Mouse (Mus musculus) heart, embryonic 10.5 days (tissue): ENCODE measurements around the gene Arl13a. TPM values are rescaled to one million over a fixed set of nuclear protein-coding genes. Genes with fewer than 3 reads are reported as not detected.
"Not testable (repeated sequence)": the region's sequence is repeated elsewhere in the genome, so short reads cannot be mapped to it uniquely, and the experiment has no call there.

Experiments used
- DNase-seq: peaks from one replicate; pipeline ENCODE4 v3.0.0-alpha.2; 2017; ENCODE audit warnings: low spot score
- H3K27ac ChIP-seq: fragments of 300-500 bp; sonication (generic); 2 replicates; pipeline ENCODE4 v1.5.1; 2016; ENCODE audit warnings: mild to moderate bottlenecking
- H3K27me3 ChIP-seq: fragments of 300-500 bp; sonication (generic); 2 replicates; pipeline ENCODE4 v1.6.1; 2016; ENCODE audit warnings: mild to moderate bottlenecking; ENCODE audit not compliant: poor library complexity, insufficient read depth, severe bottlenecking
- H3K36me3 ChIP-seq: fragments of 300-500 bp; sonication (generic); 2 replicates; pipeline ENCODE4 v1.6.1; 2016; ENCODE audit warnings: mild to moderate bottlenecking, moderate library complexity
- H3K4me1 ChIP-seq: fragments of 300-500 bp; sonication (generic); 2 replicates; pipeline ENCODE4 v1.6.1; 2016; ENCODE audit warnings: mild to moderate bottlenecking
- H3K4me3 ChIP-seq: fragments of 300-500 bp; sonication (generic); 2 replicates; pipeline ENCODE4 v1.5.1; 2016; ENCODE audit warnings: mild to moderate bottlenecking, moderate library complexity
- H3K9me3 ChIP-seq: fragments of 300-500 bp; sonication (generic); 2 replicates; pipeline ENCODE4 v1.6.1; 2016; ENCODE audit warnings: mild to moderate bottlenecking, moderate library complexity
- WGBS: fragments of 180-500 bp; shearing (Covaris S2); methylation state at CpG from one replicate; pipeline ENCODE4 v1.1.7; 2016; 5-methylcytosine and 5-hydroxymethylcytosine counted together
- polyA plus RNA-seq: library from polyadenylated mRNA; unstranded; fragments of >200 nt; fragmentation: Nextera tagmentation; extraction: Ambion mirVana; gene quantifications from 2 replicates; pipeline ENCODE4 v1.2.1, GENCODE M21; 2016

Arl13a gene
- not detected in 2 replicates for polyA plus RNA-seq

GRCm38 (mm10) chrX:134187201-134187600, at the start of gene Arl13a:
Gene Arl13a (plus strand): TSS chrX:134187501.
- H3K4me1 ChIP-seq, H3K9me3 ChIP-seq, H3K4me3 ChIP-seq, DNase-seq, H3K27ac ChIP-seq, H3K27me3 ChIP-seq, H3K36me3 ChIP-seq: not testable (repeated sequence)
- WGBS = 91% methylated on average over 9 of the region's 9 CpGs

GRCm38 (mm10) chrX:134140024-134140423, 47.3 kb upstream of the Arl13a start:
- WGBS = 78% methylated on average over 6 of the region's 6 CpGs
- Histone ChIP-seq H3K27ac (no peak overlapping the region), H3K4me1 (no peaks in the 10 kb centered on the region), H3K4me3 (no peak overlapping the region), H3K9me3 (no peaks in the 10 kb centered on the region), H3K36me3 (no peaks in the 10 kb centered on the region), H3K27me3 (no peaks in the 10 kb centered on the region)
- no peak for DNase-seq

GRCm38 (mm10) chrX:134141551-134141950, 45.8 kb upstream of the Arl13a start:
- Histone ChIP-seq H3K4me3 (no peak overlapping the region), H3K27ac (no peak overlapping the region), H3K27me3 (no peaks in the 10 kb centered on the region), H3K4me1 (no peaks in the 10 kb centered on the region), H3K36me3 (no peaks in the 10 kb centered on the region), H3K9me3 (no peaks in the 10 kb centered on the region)
- DNase-seq = no peak
- 77% methylated on average over 1 of the region's 1 CpGs for WGBS

GRCm38 (mm10) chrX:134141986-134142385, 45.3 kb upstream of the Arl13a start:
- 65% methylated on average over 4 of the region's 4 CpGs for WGBS
- Histone ChIP-seq H3K36me3 (no peaks in the 10 kb centered on the region), H3K27me3 (no peaks in the 10 kb centered on the region), H3K27ac (no peak overlapping the region), H3K4me1 (no peaks in the 10 kb centered on the region), H3K9me3 (no peaks in the 10 kb centered on the region), H3K4me3 (no peak overlapping the region)
- no peak for DNase-seq

GRCm38 (mm10) chrX:134158151-134158550, 29.1 kb upstream of the Arl13a start:
- Histone ChIP-seq H3K27me3 (peaks cover 16% of the 10 kb centered on the region; the same call in 1 of the 2 replicates), H3K4me3 (no peak overlapping the region), H3K27ac (no peak overlapping the region), H3K4me1 (no peaks in the 10 kb centered on the region), H3K36me3 (no peaks in the 10 kb centered on the region), H3K9me3 (no peaks in the 10 kb centered on the region)
- no peak for DNase-seq
- WGBS = 34% methylated on average over 7 of the region's 7 CpGs

- DNase-seq = no peak
- Histone ChIP-seq H3K4me1 (no peaks in the 10 kb centered on the region), H3K27me3 (peaks cover 19% of the 10 kb centered on the region; the same call in 1 of the 2 replicates), H3K36me3 (no peaks in the 10 kb centered on the region), H3K4me3 (no peak overlapping the region), H3K27ac (no peak overlapping the region), H3K9me3 (no peaks in the 10 kb centered on the region)
- WGBS = 77% methylated on average over 2 of the region's 2 CpGs
These were observed 26.9 kb upstream of the Arl13a start for GRCm38 (mm10) chrX:134160442-134160841.

GRCm38 (mm10) chrX:134162043-134162720, 25.1 kb upstream of the Arl13a start, which contains the start of gene Xkrx:
Gene Xkrx (minus strand): TSS chrX:134162076.
- no peak for DNase-seq
- Histone ChIP-seq H3K9me3 (no peaks in the 10 kb centered on the region), H3K36me3 (no peaks in the 10 kb centered on the region), H3K4me1 (no peaks in the 10 kb centered on the region), H3K4me3 (peak within 1 kb of the TSS; percentile 41), H3K27me3 (peaks cover 19% of the 10 kb centered on the region; the same call in 1 of the 2 replicates), H3K27ac (no peak within 1 kb of the TSS)
- WGBS = 32% methylated on average over 16 of the region's 16 CpGs

GRCm38 (mm10) chrX:134162826-134163225, 24.5 kb upstream of the Arl13a start:
- 28% methylated on average over 11 of the region's 11 CpGs for WGBS
- Histone ChIP-seq H3K4me3 (peak overlapping the region; percentile 41), H3K27me3 (peaks cover 19% of the 10 kb centered on the region; the same call in 1 of the 2 replicates), H3K36me3 (no peaks in the 10 kb centered on the region), H3K9me3 (no peaks in the 10 kb centered on the region), H3K27ac (no peak overlapping the region), H3K4me1 (no peaks in the 10 kb centered on the region)
- DNase-seq = no peak

- no peak overlapping the region for H3K27ac ChIP-seq
- no peaks in the 10 kb centered on the region for H3K4me1 ChIP-seq
- no peaks in the 10 kb centered on the region for H3K9me3 ChIP-seq
- no peak overlapping the region for H3K4me3 ChIP-seq
- H3K27me3 ChIP-seq = peaks cover 19% of the 10 kb centered on the region; the same call in 1 of the 2 replicates
- no peaks in the 10 kb centered on the region for H3K36me3 ChIP-seq
- DNase-seq = no peak
- 52% methylated on average over 4 of the region's 4 CpGs for WGBS
These were observed 23.8 kb upstream of the Arl13a start for GRCm38 (mm10) chrX:134163484-134163883.

- H3K9me3 ChIP-seq = no peaks in the 10 kb centered on the region
- H3K27ac ChIP-seq = no peak overlapping the region
- no peaks in the 10 kb centered on the region for H3K36me3 ChIP-seq
- no peak overlapping the region for H3K4me3 ChIP-seq
- 97% methylated on average over 1 of the region's 1 CpGs for WGBS
- no peaks in the 10 kb centered on the region for H3K4me1 ChIP-seq
- no peaks in the 10 kb centered on the region for H3K27me3 ChIP-seq
- DNase-seq = no peak
These were observed 16.7 kb upstream of the Arl13a start for GRCm38 (mm10) chrX:134170584-134170983.

- no peak for DNase-seq
- 88% methylated on average over 1 of the region's 1 CpGs for WGBS
- Histone ChIP-seq H3K4me1 (no peaks in the 10 kb centered on the region), H3K27ac (no peak overlapping the region), H3K27me3 (no peaks in the 10 kb centered on the region), H3K9me3 (no peaks in the 10 kb centered on the region), H3K36me3 (no peaks in the 10 kb centered on the region), H3K4me3 (no peak overlapping the region)
These were observed 12.6 kb upstream of the Arl13a start for GRCm38 (mm10) chrX:134174699-134175098.

GRCm38 (mm10) chrX:134208491-134208890, 21.2 kb downstream of the Arl13a start:
- Histone ChIP-seq H3K4me1 (no peaks in the 10 kb centered on the region), H3K27me3 (no peaks in the 10 kb centered on the region), H3K9me3 (no peaks in the 10 kb centered on the region), H3K4me3 (no peak overlapping the region), H3K36me3 (no peaks in the 10 kb centered on the region), H3K27ac (no peak overlapping the region)
- WGBS = 65% methylated on average over 2 of the region's 2 CpGs
- DNase-seq = no peak

GRCm38 (mm10) chrX:134211151-134211642, 23.9 kb downstream of the Arl13a start:
- Histone ChIP-seq H3K4me1 (no peaks in the 10 kb centered on the region), H3K27me3 (no peaks in the 10 kb centered on the region), H3K27ac (no peak overlapping the region), H3K9me3 (no peaks in the 10 kb centered on the region), H3K36me3 (no peaks in the 10 kb centered on the region), H3K4me3 (no peak overlapping the region)
- no peak for DNase-seq
- 88% methylated on average over 7 of the region's 7 CpGs for WGBS
